Mouse (Mus musculus) midbrain, embryonic 12.5 days (tissue): ENCODE measurements around the gene Atp1b2. TPM values are rescaled to one million over a fixed set of nuclear protein-coding genes. Genes with fewer than 3 reads are reported as not detected.
"Not testable (repeated sequence)": the region's sequence is repeated elsewhere in the genome, so short reads cannot be mapped to it uniquely, and the experiment has no call there.

Experiments used
- ATAC-seq: fragments of 200-750 bp; cut with Nextera tagmentation; 2 replicates; pipeline ENCODE4 v1.8.0; 2017; ENCODE audit warnings: low read depth, moderate TSS enrichment, moderate library complexity; ENCODE audit not compliant: low FRiP score
- H3K27ac ChIP-seq: fragments of 300-500 bp; sonication (generic); replicated peaks from 2 replicates; pipeline ENCODE4 v1.5.1; 2016; ENCODE audit warnings: mild to moderate bottlenecking
- H3K27me3 ChIP-seq: fragments of 300-500 bp; sonication (generic); 2 replicates; pipeline ENCODE4 v1.6.1; 2016; ENCODE audit warnings: mild to moderate bottlenecking
- H3K36me3 ChIP-seq: fragments of 300-500 bp; sonication (generic); 2 replicates; pipeline ENCODE4 v1.6.1; 2016
- H3K4me1 ChIP-seq: fragments of 300-500 bp; sonication (generic); 2 replicates; pipeline ENCODE4 v1.6.1; 2016
- H3K4me2 ChIP-seq: fragments of 300-500 bp; sonication (generic); replicated peaks from 2 replicates; pipeline ENCODE4 v1.6.1; 2016; ENCODE audit warnings: mild to moderate bottlenecking, moderate library complexity
- H3K4me3 ChIP-seq: fragments of 300-500 bp; sonication (generic); 2 replicates; pipeline ENCODE4 v1.5.1; 2016; ENCODE audit warnings: mild to moderate bottlenecking
- H3K9ac ChIP-seq: fragments of 300-500 bp; sonication (generic); replicated peaks from 2 replicates; pipeline ENCODE4 v1.6.1; 2016; ENCODE audit warnings: mild to moderate bottlenecking, moderate library complexity
- H3K9me3 ChIP-seq: fragments of 300-500 bp; sonication (generic); 2 replicates; pipeline ENCODE4 v1.6.1; 2016; ENCODE audit warnings: mild to moderate bottlenecking
- WGBS: fragments of 180-500 bp; shearing (Covaris S2); methylation state at CpG from one replicate; pipeline ENCODE4 v1.1.7; 2016; 5-methylcytosine and 5-hydroxymethylcytosine counted together
- polyA plus RNA-seq: library from polyadenylated mRNA; unstranded; fragments of >200 nt; fragmentation: Nextera tagmentation; extraction: Ambion mirVana; gene quantifications from 2 replicates; pipeline ENCODE4 v1.2.1, GENCODE M21; 2016

Atp1b2 gene
- polyA plus RNA-seq: 11.4 and 15.2 TPM in 2 replicates

DNA sequence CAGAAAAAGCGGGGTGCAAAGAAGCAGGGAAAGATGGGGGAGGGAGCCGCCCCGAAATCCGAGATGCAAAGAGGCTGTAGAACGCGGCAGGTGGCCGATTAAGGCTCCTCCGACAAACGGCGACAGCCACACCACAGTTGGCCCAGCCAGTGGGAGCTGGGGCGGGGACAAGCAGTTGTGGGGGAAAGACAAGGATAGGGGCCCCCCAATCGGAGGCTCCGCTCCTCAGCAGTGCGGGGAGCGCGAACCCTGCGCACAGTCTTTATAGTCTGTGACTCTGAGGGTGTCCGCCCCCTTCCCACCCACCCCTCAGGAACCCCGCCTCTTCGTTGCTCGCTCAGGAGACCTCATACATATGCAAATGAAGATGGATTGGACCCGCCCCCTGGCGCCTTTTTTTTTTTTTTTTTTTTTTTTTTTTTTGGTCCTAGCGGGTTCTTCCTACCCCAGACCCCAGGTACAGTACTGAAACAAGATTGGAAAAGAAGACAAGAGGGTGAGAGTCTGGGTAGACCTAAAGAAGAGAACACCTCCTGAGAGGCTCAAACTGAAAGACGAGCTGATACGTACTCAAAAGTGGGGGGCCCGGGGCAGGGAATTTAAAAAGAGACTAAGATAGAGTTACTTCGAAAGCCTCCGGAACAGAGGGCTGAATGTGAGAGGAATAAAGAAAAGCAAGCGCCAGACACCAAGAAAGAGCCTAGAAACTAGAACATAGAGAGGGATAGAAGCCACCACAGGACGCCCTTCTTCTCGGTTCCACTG, at the start of gene Atp1b2:
Gene Atp1b2, minus strand, starts transcription at position 217 of the 765 bp plus-strand sequence.
- Histone ChIP-seq H3K27ac (peak within 1 kb of the TSS; percentile 49), H3K27me3 (peaks cover 14% of the 10 kb centered on the region), H3K9ac (peak within 1 kb of the TSS; percentile 73), H3K9me3 (no peaks in the 10 kb centered on the region), H3K4me1 (peaks cover 14% of the 10 kb centered on the region), H3K4me3 (peak within 1 kb of the TSS; percentile 66), H3K4me2 (peak within 1 kb of the TSS; percentile 100), H3K36me3 (no peaks in the 10 kb centered on the region)
- ATAC-seq: peak; percentile 83
- WGBS: 3% methylated on average over 30 of the region's 32 CpGs

DNA sequence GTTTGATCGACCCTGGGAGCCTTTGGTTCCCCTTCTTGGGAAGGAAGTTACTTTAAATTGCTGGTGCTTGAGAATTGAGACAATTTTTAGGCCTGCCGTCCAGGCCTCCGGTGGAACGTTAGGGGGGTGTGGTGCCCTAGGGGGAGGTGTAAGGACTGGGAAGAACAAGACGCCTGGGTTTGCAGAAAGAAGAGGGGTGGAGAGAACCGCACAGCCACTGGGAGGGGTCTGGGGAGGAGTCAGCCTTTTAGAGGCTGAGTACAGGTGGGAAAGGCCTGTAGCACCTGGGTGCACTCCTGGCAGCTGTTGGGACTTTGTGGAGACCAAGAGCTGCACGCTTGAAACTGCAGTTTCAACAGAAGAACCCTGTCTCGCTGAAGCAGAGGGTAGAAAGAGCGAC, 49.0 kb upstream of the Atp1b2 start:
- no peaks in the 10 kb centered on the region for H3K27me3 ChIP-seq
- H3K9ac ChIP-seq: no peak overlapping the region
- ATAC-seq: no peak
- no peak overlapping the region for H3K4me3 ChIP-seq
- 0 out of 2 replicates have a peak overlapping the region, but pooled peaks have one; percentile 8 for H3K27ac ChIP-seq
- no peaks in the 10 kb centered on the region for H3K9me3 ChIP-seq
- H3K4me1 ChIP-seq: peaks cover 9% of the 10 kb centered on the region
- H3K36me3 ChIP-seq: peaks cover 77% of the 10 kb centered on the region
- no peak overlapping the region for H3K4me2 ChIP-seq
- WGBS: 51% methylated on average over 9 of the region's 9 CpGs

GRCm38 (mm10) chr11:69653399-69653798, 47.7 kb upstream of the Atp1b2 start:
- H3K9ac ChIP-seq: no peak overlapping the region
- H3K4me2 ChIP-seq: no peak overlapping the region
- no peak for ATAC-seq
- H3K9me3 ChIP-seq: no peaks in the 10 kb centered on the region
- H3K36me3 ChIP-seq: peaks cover 80% of the 10 kb centered on the region
- WGBS: 53% methylated on average over 5 of the region's 5 CpGs
- peak overlapping the region; percentile 21 for H3K27ac ChIP-seq
- H3K4me1 ChIP-seq: peaks cover 9% of the 10 kb centered on the region
- no peaks in the 10 kb centered on the region for H3K27me3 ChIP-seq
- H3K4me3 ChIP-seq: no peak overlapping the region

GRCm38 (mm10) chr11:69645860-69646259, 40.1 kb upstream of the Atp1b2 start:
- H3K27ac ChIP-seq: no peak overlapping the region
- no peak overlapping the region for H3K4me3 ChIP-seq
- H3K4me1 ChIP-seq: no peaks in the 10 kb centered on the region
- ATAC-seq: no peak
- no peaks in the 10 kb centered on the region for H3K9me3 ChIP-seq
- H3K4me2 ChIP-seq: no peak overlapping the region
- WGBS: 99% methylated on average over 5 of the region's 5 CpGs
- no peak overlapping the region for H3K9ac ChIP-seq
- no peaks in the 10 kb centered on the region for H3K27me3 ChIP-seq
- H3K36me3 ChIP-seq: peaks cover 97% of the 10 kb centered on the region

DNA sequence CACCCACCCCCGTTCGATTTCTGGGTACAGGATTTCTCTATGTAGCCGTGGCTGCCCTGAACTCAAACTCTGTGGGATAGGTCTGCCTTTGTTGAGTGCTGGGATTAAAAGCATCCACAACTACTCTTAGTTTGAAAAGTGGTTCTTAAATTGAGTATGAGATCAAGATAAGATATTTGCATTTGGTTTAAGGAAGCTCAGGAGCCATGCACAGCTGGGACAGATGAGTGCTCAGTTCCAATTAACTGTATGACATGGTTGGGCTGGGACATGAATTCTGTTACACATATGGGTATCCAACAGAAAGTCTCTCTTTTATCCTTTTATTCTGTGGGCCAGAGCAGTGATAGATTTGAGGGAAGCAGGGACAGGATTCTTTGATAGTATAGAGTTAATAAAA, 29.7 kb upstream of the Atp1b2 start:
- Histone ChIP-seq H3K4me3 (0 out of 2 replicates have a peak overlapping the region, but pooled peaks have one; percentile 4), H3K9me3 (no peaks in the 10 kb centered on the region), H3K9ac (no peak overlapping the region), H3K27ac (no peak overlapping the region), H3K27me3 (no peaks in the 10 kb centered on the region), H3K4me2 (peak overlapping the region; percentile 80), H3K36me3 (peaks cover 26% of the 10 kb centered on the region), H3K4me1 (peaks cover 21% of the 10 kb centered on the region)
- 90% methylated on average over 3 of the region's 3 CpGs for WGBS
- ATAC-seq: no peak

- Histone ChIP-seq H3K4me3 (peak overlapping the region; percentile 99), H3K9ac (peak overlapping the region; percentile 96), H3K9me3 (no peaks in the 10 kb centered on the region), H3K27ac (peak overlapping the region; percentile 98), H3K36me3 (peaks cover 9% of the 10 kb centered on the region), H3K27me3 (no peaks in the 10 kb centered on the region), H3K4me2 (peak overlapping the region; percentile 80), H3K4me1 (peaks cover 21% of the 10 kb centered on the region)
- under 1% methylated on average over 41 of the region's 50 CpGs for WGBS
- ATAC-seq: peak; percentile 63
These were observed 27.6 kb upstream of the Atp1b2 start for GRCm38 (mm10) chr11:69633128-69633866.

GRCm38 (mm10) chr11:69632284-69633089, 26.7 kb upstream of the Atp1b2 start, which contains the start of gene Fxr2:
Gene Fxr2, plus strand, starts transcription at chr11:69632990.
- H3K4me3 ChIP-seq: peak within 1 kb of the TSS; percentile 99
- peak; percentile 99 for ATAC-seq
- H3K27ac ChIP-seq: peak within 1 kb of the TSS; percentile 98
- 1% methylated on average over 43 of the region's 56 CpGs for WGBS
- peak within 1 kb of the TSS; percentile 96 for H3K9ac ChIP-seq
- H3K27me3 ChIP-seq: no peaks in the 10 kb centered on the region
- no peaks in the 10 kb centered on the region for H3K9me3 ChIP-seq
- peaks cover 21% of the 10 kb centered on the region for H3K4me1 ChIP-seq
- H3K36me3 ChIP-seq: peaks cover 2% of the 10 kb centered on the region
- peak within 1 kb of the TSS; percentile 80 for H3K4me2 ChIP-seq

DNA sequence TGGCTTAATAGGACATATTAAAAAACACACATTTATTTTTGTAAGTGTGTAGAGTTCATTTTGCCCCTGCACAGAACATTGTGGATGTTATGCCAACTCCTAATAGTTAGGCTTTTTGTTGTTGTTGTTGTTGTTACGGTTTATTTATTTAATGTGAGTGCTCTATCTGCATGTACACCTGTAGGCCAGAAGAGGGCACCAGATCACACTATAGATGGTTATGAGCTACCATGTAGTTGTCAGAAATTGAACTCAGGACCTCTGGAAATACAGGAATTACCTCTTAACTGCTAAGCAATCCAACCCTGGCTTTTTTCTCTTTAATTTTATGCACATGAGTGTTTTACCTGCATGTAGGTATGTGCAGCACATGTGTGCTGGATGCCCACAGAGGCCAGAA, 24.1 kb upstream of the Atp1b2 start:
- no peak for ATAC-seq
- Histone ChIP-seq H3K9me3 (no peaks in the 10 kb centered on the region), H3K27ac (no peak overlapping the region), H3K27me3 (no peaks in the 10 kb centered on the region), H3K9ac (no peak overlapping the region), H3K36me3 (no peaks in the 10 kb centered on the region), H3K4me3 (no peak overlapping the region), H3K4me1 (peaks cover 12% of the 10 kb centered on the region), H3K4me2 (no peak overlapping the region)
- WGBS: 69% methylated on average over 1 of the region's 1 CpGs

- H3K4me1 ChIP-seq: no peaks in the 10 kb centered on the region
- no peak for ATAC-seq
- 36% methylated on average over 6 of the region's 6 CpGs for WGBS
- no peak overlapping the region for H3K27ac ChIP-seq
- H3K27me3 ChIP-seq: no peaks in the 10 kb centered on the region
- no peaks in the 10 kb centered on the region for H3K9me3 ChIP-seq
- H3K36me3 ChIP-seq: no peaks in the 10 kb centered on the region
- no peak overlapping the region for H3K4me3 ChIP-seq
- no peak overlapping the region for H3K4me2 ChIP-seq
- no peak overlapping the region for H3K9ac ChIP-seq
These were observed 22.5 kb upstream of the Atp1b2 start for GRCm38 (mm10) chr11:69628286-69628685.

- H3K9ac ChIP-seq, H3K36me3 ChIP-seq, H3K27ac ChIP-seq, H3K27me3 ChIP-seq, H3K4me2 ChIP-seq, H3K4me3 ChIP-seq, ATAC-seq, H3K9me3 ChIP-seq: not testable (repeated sequence)
- WGBS: 88% methylated on average over 2 of the region's 2 CpGs
- H3K4me1 ChIP-seq: peaks cover 15% of the 10 kb centered on the region
These were observed 18.6 kb upstream of the Atp1b2 start for GRCm38 (mm10) chr11:69624339-69624738.

DNA sequence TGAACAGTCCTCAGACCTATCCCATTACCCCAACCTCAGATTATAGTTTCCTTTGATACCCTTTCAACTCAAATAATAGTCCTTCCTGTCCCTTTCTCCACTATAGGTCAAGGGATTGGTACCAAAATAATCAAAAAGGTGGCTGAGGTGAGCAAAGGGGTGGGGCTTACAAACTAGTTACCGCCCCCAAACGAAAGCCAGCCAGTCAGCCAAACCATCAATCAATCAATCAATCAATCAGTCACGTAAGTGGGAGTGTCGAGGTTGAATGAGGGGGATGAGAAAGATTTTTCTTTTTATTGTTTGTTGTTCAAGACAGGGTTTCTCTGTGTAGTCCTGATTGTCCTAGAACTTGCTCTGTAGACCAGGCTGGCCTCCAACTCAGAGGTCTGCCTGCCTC, 17.3 kb upstream of the Atp1b2 start:
- no peak for ATAC-seq
- no peak overlapping the region for H3K27ac ChIP-seq
- H3K4me2 ChIP-seq: peak overlapping the region; percentile 65; the same call in 1 of the 2 replicates
- H3K27me3 ChIP-seq: 0 out of 2 replicates have a peak, but pooled peaks cover 1% of the 10 kb centered on the region
- H3K36me3 ChIP-seq: no peaks in the 10 kb centered on the region
- no peak overlapping the region for H3K9ac ChIP-seq
- H3K9me3 ChIP-seq: no peaks in the 10 kb centered on the region
- H3K4me1 ChIP-seq: peaks cover 15% of the 10 kb centered on the region
- 75% methylated on average over 4 of the region's 4 CpGs for WGBS
- H3K4me3 ChIP-seq: no peak overlapping the region
